Mouse (Mus musculus) left cerebral cortex, adult 18-20 months (tissue): ENCODE data around the gene Tacc2. TPM values are rescaled to one million over a fixed set of nuclear protein-coding genes. Genes with fewer than 3 reads are reported as not detected.

Experiments
- DNase-seq, 2 experiments: peaks; one replicate each; pipeline ENCODE4 v3.0.0; 2021 to 2022; ENCODE audit warnings: low spot score in 2 of 2, mixed read lengths in 1 of 2
- total RNA-seq, 2 experiments: library from RNA; stranded (reverse); gene quantifications; 2 replicates each; pipeline ENCODE4 v1.2.3; 2021

Tacc2 gene
- total RNA-seq, 2 experiments from 2014 or later, result 61.9 to 68.9 TPM

DNA sequence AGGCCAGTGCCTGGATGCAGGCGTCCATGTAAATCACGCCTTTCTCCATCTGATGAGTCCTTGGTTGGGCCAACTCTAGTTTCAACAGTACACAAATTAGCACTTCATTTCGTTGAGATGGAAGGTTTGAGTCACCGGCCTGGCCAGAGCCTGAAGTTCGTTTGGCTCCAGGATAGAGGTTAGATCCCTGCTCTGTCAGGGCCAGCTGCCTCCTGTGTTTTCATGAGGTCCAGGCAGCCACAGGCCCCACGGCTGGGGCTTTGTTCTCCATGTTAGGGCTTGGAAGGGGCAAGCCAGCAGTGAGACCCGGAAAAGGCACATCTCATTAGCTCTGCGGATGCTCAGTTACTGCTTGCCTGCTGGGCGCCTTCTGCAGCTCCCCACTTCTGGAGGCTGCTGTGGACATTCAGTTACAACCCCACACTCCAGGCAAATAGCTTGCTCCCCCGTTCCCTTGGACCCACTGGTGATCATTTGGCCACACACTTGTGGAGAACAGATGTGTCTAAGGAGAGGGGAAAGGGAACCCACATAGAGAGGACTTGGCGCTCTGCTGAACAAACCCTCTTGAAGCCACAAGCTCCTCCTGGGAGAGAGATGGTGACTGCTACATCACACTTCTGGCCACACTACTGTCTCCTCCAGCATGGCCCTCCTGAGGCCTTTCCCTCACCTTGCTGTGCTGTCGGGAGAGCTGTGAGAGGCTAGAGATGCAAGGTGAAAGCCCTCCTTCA is 100.5 kb downstream of the Tacc2 start:
- no peak for DNase-seq

GRCm38 (mm10) chr7:130678414-130678813 is 101.2 kb downstream of the Tacc2 start:
- DNase-seq, result no peak

GRCm38 (mm10) chr7:130681798-130682197 is 104.6 kb downstream of the Tacc2 start:
- peak; percentile 91 to 92 for DNase-seq

GRCm38 (mm10) chr7:130688601-130689000 is 111.4 kb downstream of the Tacc2 start:
- DNase-seq, result no peak

DNA sequence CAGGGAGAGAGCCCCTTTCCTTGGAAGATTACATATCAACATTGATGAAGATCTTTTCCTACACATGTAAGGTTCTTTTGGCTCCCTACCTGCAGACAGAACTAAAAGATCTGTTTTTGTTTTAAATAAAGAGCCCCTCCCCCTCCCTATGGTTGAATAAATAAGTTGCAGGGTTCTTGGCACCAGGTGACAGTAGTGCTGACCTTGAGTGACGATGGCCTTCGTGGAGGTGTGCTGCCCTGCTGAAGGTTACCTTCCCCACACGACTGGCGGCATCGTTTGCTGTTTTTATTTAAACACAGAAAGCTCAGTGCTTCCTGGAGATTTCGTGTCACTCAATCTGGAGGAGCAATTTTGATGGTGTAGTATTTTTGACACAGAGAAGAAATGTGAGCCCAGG is 113.6 kb downstream of the Tacc2 start:
- DNase-seq, result no peak

- DNase-seq, result no peak
These were observed 114.7 kb downstream of the Tacc2 start for GRCm38 (mm10) chr7:130691931-130692330.

DNA sequence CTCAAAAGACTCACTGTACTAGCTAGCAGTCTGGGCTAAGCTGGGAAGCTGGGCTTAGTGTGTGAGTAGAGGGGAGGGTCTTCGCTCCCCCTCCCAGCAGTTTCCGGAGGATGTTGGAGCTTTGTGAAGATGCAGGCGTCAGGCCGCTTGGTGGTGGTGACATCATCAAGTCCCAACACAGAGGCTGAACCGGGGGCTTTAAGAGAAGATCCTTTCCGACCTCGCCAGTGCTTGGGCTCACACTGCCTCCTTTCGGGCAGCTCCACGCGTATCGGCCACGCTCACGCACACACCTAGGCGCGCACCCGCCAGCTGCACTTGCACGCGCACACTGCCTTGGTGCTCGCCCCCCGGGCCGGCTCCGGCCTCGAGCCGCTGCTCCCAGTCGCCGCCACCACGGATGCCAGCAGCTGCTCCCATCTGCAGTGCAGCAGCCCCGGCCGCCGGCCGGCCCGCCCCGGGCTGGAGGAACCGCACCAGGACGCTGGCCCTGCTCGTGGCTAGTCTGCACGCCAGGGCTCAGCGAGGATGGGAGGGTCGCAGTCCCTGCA is 115.2 kb downstream of the Tacc2 start:
- DNase-seq, result peak; percentile 69 to 83

DNA sequence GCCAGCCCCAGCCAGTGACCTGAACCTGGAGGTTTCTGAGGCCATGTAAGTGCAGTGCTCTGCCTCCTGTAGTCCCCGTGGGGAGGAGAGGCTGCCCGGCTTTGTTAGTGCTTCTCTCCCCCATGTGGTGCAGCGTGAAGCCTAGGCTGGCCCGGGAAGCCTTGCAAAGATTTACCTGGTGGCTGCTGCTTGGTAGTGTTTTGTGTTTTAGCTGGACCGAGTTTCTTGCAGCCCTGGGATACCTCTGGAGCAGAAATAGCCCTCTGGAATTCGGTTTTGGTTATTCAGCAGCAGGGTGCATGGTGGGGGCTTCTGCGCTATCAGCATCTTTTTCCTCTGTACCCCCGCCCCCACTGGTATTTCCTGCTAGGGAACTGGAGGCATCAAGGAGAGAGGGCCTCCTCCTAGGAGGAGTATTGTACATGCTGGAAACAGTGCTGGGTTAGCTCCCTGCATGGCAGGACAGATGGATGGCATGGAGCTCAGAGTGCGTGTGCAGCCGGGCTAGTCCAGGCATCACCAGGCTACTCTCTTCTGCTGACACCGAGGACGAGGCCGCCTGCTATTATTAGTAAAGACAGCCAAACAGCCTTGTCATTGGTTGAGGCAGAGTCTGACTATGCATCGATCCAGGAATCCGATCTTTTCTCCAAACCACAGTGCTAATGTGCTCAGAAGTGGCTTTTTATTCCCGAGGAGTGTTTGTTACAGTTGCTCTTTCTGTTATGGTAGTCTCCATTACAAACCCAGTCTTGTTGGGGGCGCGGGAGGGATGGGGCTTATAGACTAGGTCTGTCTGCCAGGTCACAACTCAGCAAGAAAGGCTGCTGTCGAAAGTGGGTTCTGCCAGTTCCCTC is 115.9 kb downstream of the Tacc2 start:
- DNase-seq, result peak; percentile 30 to 46

- DNase-seq, result peak in 1 of 2 experiments; percentile 28
These were observed 116.6 kb downstream of the Tacc2 start for GRCm38 (mm10) chr7:130693800-130694193.

DNA sequence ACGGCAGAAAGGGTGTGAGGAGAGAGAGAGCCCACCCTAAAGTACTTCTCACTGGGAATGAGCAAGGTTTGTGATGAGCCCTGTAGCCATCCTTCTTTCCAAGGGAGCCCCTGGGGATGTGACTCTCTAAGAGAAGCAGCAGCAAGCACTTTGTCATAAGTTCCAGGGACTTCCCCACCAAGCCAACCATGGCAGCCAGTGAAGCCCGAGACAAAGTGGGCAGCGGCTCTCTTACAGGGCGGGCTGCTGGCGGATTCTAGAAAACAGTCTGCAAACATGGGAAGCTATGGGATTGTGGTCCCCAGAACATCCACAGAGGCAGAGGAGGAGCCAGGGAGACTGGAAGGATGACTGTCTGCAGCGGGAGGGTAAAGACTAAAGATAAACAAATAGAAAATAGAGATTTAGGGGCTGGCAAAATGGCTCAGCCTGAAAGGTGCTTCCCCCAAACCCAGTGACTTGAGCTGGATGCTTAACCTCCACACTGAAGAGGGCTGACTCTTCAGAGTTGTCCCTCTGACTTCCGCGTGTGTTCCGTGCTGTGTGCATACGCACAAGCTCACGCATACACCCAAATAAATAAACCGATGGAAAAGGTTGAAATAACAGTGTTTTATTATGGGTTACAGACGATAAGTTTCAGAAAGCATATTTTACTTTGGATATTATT is 118.6 kb downstream of the Tacc2 start:
- no peak for DNase-seq

GRCm38 (mm10) chr7:130696347-130697234 is 119.4 kb downstream of the Tacc2 start:
- peak; percentile 22 to 24 for DNase-seq

GRCm38 (mm10) chr7:130698480-130698879 is 121.2 kb downstream of the Tacc2 start:
- no peak for DNase-seq

GRCm38 (mm10) chr7:130701336-130701735 is 124.1 kb downstream of the Tacc2 start:
- DNase-seq, result no peak

DNA sequence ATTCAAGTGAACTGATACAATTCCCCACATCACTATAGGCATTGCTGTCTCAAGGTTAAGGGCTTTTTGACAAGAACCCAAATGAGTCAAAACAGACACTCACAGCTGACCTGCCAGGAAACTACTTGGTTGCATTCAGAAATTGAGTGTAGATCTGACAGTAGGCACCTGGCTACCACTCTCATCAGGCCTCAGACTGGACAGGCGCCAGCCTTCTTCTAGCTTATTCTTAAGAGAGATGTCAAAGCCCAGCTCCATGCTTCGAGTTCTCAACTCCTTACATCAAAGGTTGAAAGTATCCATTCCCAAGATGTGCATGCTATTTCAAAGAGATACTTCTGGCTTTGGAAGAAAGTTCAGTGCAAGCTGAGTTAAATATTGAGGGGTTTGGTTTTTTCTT is 128.0 kb downstream of the Tacc2 start:
- no peak for DNase-seq

GRCm38 (mm10) chr7:130708940-130709339 is 131.7 kb downstream of the Tacc2 start:
- no peak for DNase-seq

DNA sequence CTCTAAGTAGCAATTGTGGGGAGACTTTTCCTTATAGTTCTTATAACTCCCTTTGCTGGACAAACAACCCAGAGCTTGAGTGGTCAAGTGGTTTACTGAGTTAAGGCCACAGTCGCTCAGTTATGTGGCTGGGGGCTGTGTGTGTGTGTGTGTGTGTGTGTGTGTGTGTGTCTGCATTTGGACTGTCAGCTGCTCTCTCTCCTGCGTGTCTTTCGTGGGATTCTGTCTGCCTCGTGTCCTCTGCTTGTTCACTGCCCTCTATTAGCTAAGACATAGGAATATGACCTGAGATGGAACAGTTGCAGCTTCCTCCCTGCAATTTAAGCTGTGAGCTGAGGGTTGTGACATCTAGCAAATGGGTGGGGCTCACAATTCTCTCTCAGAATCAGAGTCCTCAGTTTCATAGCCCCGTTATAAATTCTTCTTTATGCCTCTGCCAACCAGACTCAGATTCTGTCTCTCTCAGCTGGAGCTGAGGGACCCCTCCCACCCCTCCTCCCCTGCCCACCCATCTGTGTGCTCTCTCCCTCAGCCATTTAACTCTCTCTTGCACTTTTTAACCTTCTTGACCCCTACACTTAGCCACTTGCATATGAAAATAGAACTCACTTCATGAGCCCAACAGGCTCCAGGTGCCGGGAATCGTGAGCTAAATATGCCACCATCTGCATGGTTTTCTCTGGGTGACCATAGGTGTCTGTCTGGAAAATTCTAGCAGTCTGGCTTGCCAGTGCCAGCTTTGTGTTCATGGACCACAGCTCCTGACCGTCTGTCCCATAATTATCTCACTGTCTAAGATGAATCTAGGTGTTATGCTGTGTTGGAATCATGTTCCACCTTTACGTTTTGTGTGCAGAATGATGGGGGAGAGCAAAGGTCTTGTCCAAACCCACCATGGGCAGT is 132.4 kb downstream of the Tacc2 start:
- no peak for DNase-seq

DNA sequence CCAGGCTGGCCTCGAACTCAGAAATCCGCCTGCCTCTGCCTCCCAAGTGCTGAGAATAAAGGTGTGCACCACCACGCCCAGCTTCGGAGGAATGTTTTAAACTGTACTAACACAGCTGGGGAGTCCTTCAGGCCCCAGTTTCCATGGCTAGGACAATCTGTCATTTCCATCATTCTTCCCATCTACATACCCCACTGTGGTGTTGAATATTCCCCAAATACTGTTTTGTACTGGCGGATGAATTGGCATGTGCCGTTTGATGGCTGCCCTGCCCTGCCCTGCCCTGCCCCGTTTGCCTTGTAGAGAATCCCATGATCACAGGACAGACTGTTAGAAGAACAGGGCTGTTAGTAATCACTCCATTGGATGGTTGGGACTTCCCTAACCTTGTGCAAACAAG is 134.6 kb downstream of the Tacc2 start:
- DNase-seq, result no peak

GRCm38 (mm10) chr7:130713319-130713718 is 136.1 kb downstream of the Tacc2 start:
- no peak for DNase-seq

- DNase-seq, result no peak
These were observed 138.2 kb downstream of the Tacc2 start for GRCm38 (mm10) chr7:130715467-130715866.
